Mouse (Mus musculus) heart, embryonic 13.5 days (tissue): ENCODE results near the gene Il34. TPM values are rescaled to one million over a fixed set of nuclear protein-coding genes. Genes with fewer than 3 reads are reported as not detected.

Source experiments
- ATAC-seq: fragments of 200-750 bp; cut with Nextera tagmentation; 2 replicates; pipeline ENCODE4 v1.8.0; 2017; ENCODE audit warnings: moderate TSS enrichment; ENCODE audit not compliant: insufficient number of reproducible peaks, low FRiP score, low TSS enrichment; ENCODE audit errors: extremely low read depth
- H3K27ac ChIP-seq: fragments of 300-500 bp; sonication (generic); replicated peaks from 2 replicates; pipeline ENCODE4 v1.5.1; 2015; ENCODE audit warnings: moderate library complexity, mild to moderate bottlenecking, inconsistent platforms
- H3K27me3 ChIP-seq: fragments of 300-500 bp; sonication (generic); replicated peaks from 2 replicates; pipeline ENCODE4 v1.6.1; 2015; ENCODE audit warnings: mild to moderate bottlenecking, inconsistent platforms
- H3K36me3 ChIP-seq: fragments of 300-500 bp; sonication (generic); 2 replicates; pipeline ENCODE4 v1.6.1; 2015; ENCODE audit warnings: mild to moderate bottlenecking, inconsistent platforms
- H3K4me1 ChIP-seq: fragments of 300-500 bp; sonication (generic); 2 replicates; pipeline ENCODE4 v1.6.1; 2015; ENCODE audit warnings: inconsistent platforms
- H3K4me2 ChIP-seq: fragments of 300-500 bp; sonication (generic); 2 replicates; pipeline ENCODE4 v1.6.1; 2015; ENCODE audit warnings: inconsistent platforms, mild to moderate bottlenecking, moderate library complexity
- H3K4me3 ChIP-seq: fragments of 300-500 bp; sonication (generic); 2 replicates; pipeline ENCODE4 v1.5.1; 2015; ENCODE audit warnings: moderate library complexity, mild to moderate bottlenecking, inconsistent platforms
- H3K9ac ChIP-seq: fragments of 300-500 bp; sonication (generic); 2 replicates; pipeline ENCODE4 v1.6.1; 2015; ENCODE audit warnings: inconsistent platforms, mild to moderate bottlenecking, moderate library complexity
- H3K9me3 ChIP-seq: fragments of 300-500 bp; sonication (generic); 2 replicates; pipeline ENCODE4 v1.6.1; 2016; ENCODE audit warnings: inconsistent platforms
- WGBS: fragments of 180-500 bp; shearing (Covaris S2); methylation state at CpG from one replicate; pipeline ENCODE4 v1.1.7; 2015; ENCODE audit warnings: mixed read lengths; 5-methylcytosine and 5-hydroxymethylcytosine counted together
- polyA plus RNA-seq: library from polyadenylated mRNA; unstranded; fragments of >200 nt; fragmentation: Nextera tagmentation; extraction: Ambion mirVana; gene quantifications from 2 replicates; pipeline ENCODE4 v1.2.1, GENCODE M21; 2015

The Il34 gene
- polyA plus RNA-seq, 1 experiment from 2014 or later: 0.17 TPM

GRCm38 (mm10) chr8:110716075-110716474 is 89.6 kb downstream of the Il34 start:
- H3K27me3 ChIP-seq: no peaks in the 10 kb centered on the region
- H3K4me2 ChIP-seq: peak overlapping the region; percentile 3; the same call in 1 of the 2 replicates
- peaks cover 96% of the 10 kb centered on the region for H3K4me1 ChIP-seq
- 0 out of 2 replicates have a peak, but pooled peaks cover 4% of the 10 kb centered on the region for H3K36me3 ChIP-seq
- H3K4me3 ChIP-seq: no peak overlapping the region
- H3K9me3 ChIP-seq: no peaks in the 10 kb centered on the region
- H3K9ac ChIP-seq: peak overlapping the region; percentile 70
- ATAC-seq: peak; percentile 35; the same call in 1 of the 2 replicates
- WGBS: 48% methylated on average over 4 of the region's 4 CpGs
- peak overlapping the region; percentile 93 for H3K27ac ChIP-seq

- H3K27ac ChIP-seq: peak overlapping the region; percentile 93
- peak overlapping the region; percentile 3 for H3K4me2 ChIP-seq
- peaks cover 4% of the 10 kb centered on the region; the same call in 1 of the 2 replicates for H3K36me3 ChIP-seq
- no peak for ATAC-seq
- whole genome bisulfite sequencing: 53% methylated on average over 15 of the region's 15 CpGs
- peak overlapping the region; percentile 58 for H3K9ac ChIP-seq
- H3K9me3 ChIP-seq: no peaks in the 10 kb centered on the region
- peaks cover 98% of the 10 kb centered on the region for H3K4me1 ChIP-seq
- H3K4me3 ChIP-seq: no peak overlapping the region
- no peaks in the 10 kb centered on the region for H3K27me3 ChIP-seq
Measured at GRCm38 (mm10) chr8:110714827-110715519, 90.8 kb downstream of the Il34 start.

GRCm38 (mm10) chr8:110713073-110713472 is 92.7 kb downstream of the Il34 start:
- Histone ChIP-seq H3K9ac (0 out of 2 replicates have a peak overlapping the region, but pooled peaks have one; percentile 15), H3K4me2 (no peak overlapping the region), H3K4me3 (no peak overlapping the region), H3K27me3 (no peaks in the 10 kb centered on the region), H3K36me3 (peaks cover 7% of the 10 kb centered on the region; the same call in 1 of the 2 replicates), H3K9me3 (no peaks in the 10 kb centered on the region), H3K27ac (peak overlapping the region; percentile 48), H3K4me1 (peaks cover 88% of the 10 kb centered on the region)
- 46% methylated on average over 7 of the region's 7 CpGs for WGBS
- no peak for ATAC-seq

- peak; percentile 45; the same call in 1 of the 2 replicates for ATAC-seq
- Histone ChIP-seq H3K36me3 (peaks cover 12% of the 10 kb centered on the region), H3K27me3 (no peaks in the 10 kb centered on the region), H3K4me2 (peak overlapping the region; percentile 10; the same call in 1 of the 2 replicates), H3K4me1 (peaks cover 73% of the 10 kb centered on the region), H3K9ac (peak overlapping the region; percentile 26), H3K27ac (peak overlapping the region; percentile 92), H3K4me3 (no peak overlapping the region), H3K9me3 (no peaks in the 10 kb centered on the region)
- WGBS: 35% methylated on average over 13 of the region's 13 CpGs
Measured at GRCm38 (mm10) chr8:110711271-110711934, 94.3 kb downstream of the Il34 start.

GRCm38 (mm10) chr8:110710593-110710992 is 95.1 kb downstream of the Il34 start:
- H3K36me3 ChIP-seq: peaks cover 12% of the 10 kb centered on the region
- no peak for ATAC-seq
- H3K9ac ChIP-seq: peak overlapping the region; percentile 26
- WGBS: 49% methylated on average over 3 of the region's 3 CpGs
- no peaks in the 10 kb centered on the region for H3K9me3 ChIP-seq
- no peak overlapping the region for H3K4me2 ChIP-seq
- no peak overlapping the region for H3K4me3 ChIP-seq
- H3K27me3 ChIP-seq: no peaks in the 10 kb centered on the region
- H3K4me1 ChIP-seq: peaks cover 73% of the 10 kb centered on the region
- peak overlapping the region; percentile 92 for H3K27ac ChIP-seq

GRCm38 (mm10) chr8:110708429-110708828 is 97.3 kb downstream of the Il34 start:
- ATAC-seq: no peak
- WGBS: 86% methylated on average over 11 of the region's 11 CpGs
- H3K27ac ChIP-seq: no peak overlapping the region
- no peaks in the 10 kb centered on the region for H3K9me3 ChIP-seq
- H3K36me3 ChIP-seq: peaks cover 12% of the 10 kb centered on the region
- H3K27me3 ChIP-seq: no peaks in the 10 kb centered on the region
- peaks cover 73% of the 10 kb centered on the region for H3K4me1 ChIP-seq
- no peak overlapping the region for H3K9ac ChIP-seq
- no peak overlapping the region for H3K4me2 ChIP-seq
- H3K4me3 ChIP-seq: no peak overlapping the region

- Histone ChIP-seq H3K36me3 (peaks cover 9% of the 10 kb centered on the region), H3K9ac (no peak overlapping the region; the same call in 1 of the 2 replicates), H3K4me3 (no peak overlapping the region), H3K4me2 (no peak overlapping the region), H3K27me3 (no peaks in the 10 kb centered on the region), H3K9me3 (no peaks in the 10 kb centered on the region), H3K4me1 (peaks cover 73% of the 10 kb centered on the region), H3K27ac (peak overlapping the region; percentile 63)
- 83% methylated on average over 3 of the region's 3 CpGs for WGBS
- ATAC-seq: no peak
Measured at GRCm38 (mm10) chr8:110706288-110706870, 99.3 kb downstream of the Il34 start.

- peak overlapping the region; percentile 63 for H3K27ac ChIP-seq
- H3K36me3 ChIP-seq: peaks cover 9% of the 10 kb centered on the region
- no peaks in the 10 kb centered on the region for H3K27me3 ChIP-seq
- H3K4me3 ChIP-seq: no peak overlapping the region
- 37% methylated on average over 14 of the region's 14 CpGs for WGBS
- H3K4me2 ChIP-seq: no peak overlapping the region
- no peaks in the 10 kb centered on the region for H3K9me3 ChIP-seq
- no peak for ATAC-seq
- peaks cover 72% of the 10 kb centered on the region for H3K4me1 ChIP-seq
- H3K9ac ChIP-seq: peak overlapping the region; percentile 44
Measured at GRCm38 (mm10) chr8:110705391-110706287, 100.1 kb downstream of the Il34 start.

- peak overlapping the region; percentile 67; the same call in 1 of the 2 replicates for H3K9ac ChIP-seq
- H3K36me3 ChIP-seq: peaks cover 9% of the 10 kb centered on the region; the same call in 1 of the 2 replicates
- H3K9me3 ChIP-seq: no peaks in the 10 kb centered on the region
- H3K4me3 ChIP-seq: no peak overlapping the region
- no peak overlapping the region for H3K4me2 ChIP-seq
- 68% methylated on average over 3 of the region's 3 CpGs for WGBS
- H3K4me1 ChIP-seq: peaks cover 63% of the 10 kb centered on the region
- H3K27ac ChIP-seq: peak overlapping the region; percentile 75
- no peak for ATAC-seq
- no peaks in the 10 kb centered on the region for H3K27me3 ChIP-seq
Measured at GRCm38 (mm10) chr8:110704103-110704502, 101.6 kb downstream of the Il34 start.

GRCm38 (mm10) chr8:110703460-110704061 is 102.2 kb downstream of the Il34 start:
- Histone ChIP-seq H3K36me3 (peaks cover 9% of the 10 kb centered on the region; the same call in 1 of the 2 replicates), H3K4me1 (peaks cover 66% of the 10 kb centered on the region)

More at GRCm38 (mm10) chr8:110703460-110704061, 102.2 kb downstream of the Il34 start:
- ATAC-seq: no peak
- Histone ChIP-seq H3K4me2 (0 out of 2 replicates have a peak overlapping the region, but pooled peaks have one; percentile 20), H3K27ac (peak overlapping the region; percentile 75), H3K27me3 (no peaks in the 10 kb centered on the region), H3K4me3 (no peak overlapping the region), H3K9me3 (no peaks in the 10 kb centered on the region), H3K9ac (peak overlapping the region; percentile 67; the same call in 1 of the 2 replicates)
- WGBS: 30% methylated on average over 9 of the region's 9 CpGs
